Mouse (Mus musculus): Measurements from ENCODE around the gene Ccnc. TPM values are rescaled to one million over a fixed set of nuclear protein-coding genes. Genes with fewer than 3 reads are reported as not detected.

The Ccnc gene
- total and polyA plus RNA-seq, 2 experiments = 4.4 to 19.0 TPM

GRCm38 (mm10) chr4:21682421-21683150 is 44.9 kb upstream of the Ccnc start:
- 18% methylated on average over 10 of the region's 10 CpGs for WGBS
- no peak overlapping the region for H3K27ac ChIP-seq (replicated peaks; ENCODE audit: insufficient read depth, low read depth, low read length)
- TF ChIP-seq POLR2A (IDR thresholded peaks at IDR 0.05; ENCODE audit: extremely low read depth, insufficient read depth, low read length) (no peak), CTCF (IDR thresholded peaks at IDR 0.05; ENCODE audit: low read depth, low read length) (no peak)
- DNase-seq (ENCODE audit: extremely low read depth, low read depth, low spot score) = no peak
- no peaks in the 10 kb centered on the region for H3K36me3 ChIP-seq (ENCODE audit: control insufficient read depth, insufficient read depth, low read length)
- H3K4me3 ChIP-seq (ENCODE audit: insufficient read depth, low read depth, low read length) = no peak overlapping the region
- H3K4me1 ChIP-seq (ENCODE audit: control insufficient read depth, insufficient read depth, low read length) = no peaks in the 10 kb centered on the region
- H3K27me3 ChIP-seq (ENCODE audit: control insufficient read depth, insufficient read depth, low read length) = peaks cover 45% of the 10 kb centered on the region
- no peak overlapping the region for H3K9ac ChIP-seq (ENCODE audit: low read depth, low read length)
- H3K79me2 ChIP-seq (ENCODE audit: control insufficient read depth, insufficient read depth, low read length) = no peaks in the 10 kb centered on the region

GRCm38 (mm10) chr4:21684341-21684970 is 43.0 kb upstream of the Ccnc start:
- TF ChIP-seq POLR2A (IDR thresholded peaks at IDR 0.05; ENCODE audit: extremely low read depth, insufficient read depth, low read length) (no peak), CTCF (IDR thresholded peaks at IDR 0.05; ENCODE audit: low read depth, low read length) (no peak)
- no peaks in the 10 kb centered on the region for H3K4me1 ChIP-seq (ENCODE audit: control insufficient read depth, insufficient read depth, low read length)
- 5% methylated on average over 14 of the region's 14 CpGs for WGBS
- no peaks in the 10 kb centered on the region for H3K79me2 ChIP-seq (ENCODE audit: control insufficient read depth, insufficient read depth, low read length)
- no peak overlapping the region for H3K27ac ChIP-seq (replicated peaks; ENCODE audit: insufficient read depth, low read depth, low read length)
- H3K9ac ChIP-seq (ENCODE audit: low read depth, low read length) = no peak overlapping the region
- DNase-seq (ENCODE audit: extremely low read depth, low read depth, low spot score) = no peak
- no peak overlapping the region for H3K4me3 ChIP-seq (ENCODE audit: insufficient read depth, low read depth, low read length)
- peaks cover 40% of the 10 kb centered on the region for H3K27me3 ChIP-seq (ENCODE audit: control insufficient read depth, insufficient read depth, low read length)
- H3K36me3 ChIP-seq (ENCODE audit: control insufficient read depth, insufficient read depth, low read length) = no peaks in the 10 kb centered on the region

- Histone ChIP-seq H3K4me3 (ENCODE audit: insufficient read depth, low read depth, low read length) (no peak within 1 kb of the TSS), H3K4me1 (ENCODE audit: control insufficient read depth, insufficient read depth, low read length) (no peaks in the 10 kb centered on the region), H3K9ac (ENCODE audit: low read depth, low read length) (no peak within 1 kb of the TSS), H3K79me2 (ENCODE audit: control insufficient read depth, insufficient read depth, low read length) (no peaks in the 10 kb centered on the region), H3K27ac (replicated peaks; ENCODE audit: insufficient read depth, low read depth, low read length) (no peak within 1 kb of the TSS), H3K27me3 (ENCODE audit: control insufficient read depth, insufficient read depth, low read length) (peaks cover 36% of the 10 kb centered on the region), H3K36me3 (ENCODE audit: control insufficient read depth, insufficient read depth, low read length) (no peaks in the 10 kb centered on the region)
- no peak for DNase-seq (ENCODE audit: extremely low read depth, low read depth, low spot score)
- 3% methylated on average over 38 of the region's 38 CpGs for WGBS
- TF ChIP-seq CTCF (IDR thresholded peaks at IDR 0.05; ENCODE audit: low read depth, low read length) = no peak
- no peak for TF ChIP-seq POLR2A (IDR thresholded peaks at IDR 0.05; ENCODE audit: extremely low read depth, insufficient read depth, low read length)
Measured at GRCm38 (mm10) chr4:21685595-21686091, 41.9 kb upstream of the Ccnc start, which contains the start of gene Prdm13. Gene Prdm13 (minus strand): TSS chr4:21685963.

- Histone ChIP-seq H3K36me3 (ENCODE audit: control insufficient read depth, insufficient read depth, low read length) (no peaks in the 10 kb centered on the region), H3K27ac (replicated peaks; ENCODE audit: insufficient read depth, low read depth, low read length) (no peak overlapping the region), H3K9ac (ENCODE audit: low read depth, low read length) (no peak overlapping the region), H3K79me2 (ENCODE audit: control insufficient read depth, insufficient read depth, low read length) (no peaks in the 10 kb centered on the region), H3K4me3 (ENCODE audit: insufficient read depth, low read depth, low read length) (no peak overlapping the region), H3K27me3 (ENCODE audit: control insufficient read depth, insufficient read depth, low read length) (peaks cover 34% of the 10 kb centered on the region), H3K4me1 (ENCODE audit: control insufficient read depth, insufficient read depth, low read length) (no peaks in the 10 kb centered on the region)
- WGBS = 4% methylated on average over 11 of the region's 11 CpGs
- no peak for DNase-seq (ENCODE audit: extremely low read depth, low read depth, low spot score)
- TF ChIP-seq POLR2A (IDR thresholded peaks at IDR 0.05; ENCODE audit: extremely low read depth, insufficient read depth, low read length) = no peak
Measured at GRCm38 (mm10) chr4:21686416-21686815, 41.1 kb upstream of the Ccnc start.

GRCm38 (mm10) chr4:21686934-21687333 is 40.6 kb upstream of the Ccnc start:
- no peak for TF ChIP-seq POLR2A (IDR thresholded peaks at IDR 0.05; ENCODE audit: extremely low read depth, insufficient read depth, low read length)
- TF ChIP-seq CTCF (IDR thresholded peaks at IDR 0.05; ENCODE audit: low read depth, low read length) = no peak
- Histone ChIP-seq H3K9ac (ENCODE audit: low read depth, low read length) (no peak overlapping the region), H3K4me3 (ENCODE audit: insufficient read depth, low read depth, low read length) (no peak overlapping the region), H3K4me1 (ENCODE audit: control insufficient read depth, insufficient read depth, low read length) (no peaks in the 10 kb centered on the region), H3K27ac (replicated peaks; ENCODE audit: insufficient read depth, low read depth, low read length) (no peak overlapping the region), H3K79me2 (ENCODE audit: control insufficient read depth, insufficient read depth, low read length) (no peaks in the 10 kb centered on the region), H3K27me3 (ENCODE audit: control insufficient read depth, insufficient read depth, low read length) (peaks cover 34% of the 10 kb centered on the region), H3K36me3 (ENCODE audit: control insufficient read depth, insufficient read depth, low read length) (no peaks in the 10 kb centered on the region)
- 9% methylated on average over 5 of the region's 5 CpGs for whole genome bisulfite sequencing
- DNase-seq (ENCODE audit: extremely low read depth, low read depth, low spot score) = no peak

All from liver, adult 2 months (tissue).